Mouse (Mus musculus): ENCODE results near the gene Gm4131.
"Not testable (repeated sequence)": the region's sequence is repeated elsewhere in the genome, so short reads cannot be mapped to it uniquely, and the experiment has no call there.

Gm4131 gene

GRCm38 (mm10) chr14:62566821-62567220 lies at the start of gene Gm4131:
Gene Gm4131 (minus strand): TSS chr14:62566921.
- DNase-seq (ENCODE audit: low spot score in 2 of 2) = not testable (repeated sequence)

- no peak for DNase-seq (ENCODE audit: low spot score in 2 of 2)
Observed at GRCm38 (mm10) chr14:62609904-62610303, 43.2 kb upstream of the Gm4131 start.

- no peak for DNase-seq (ENCODE audit: low spot score in 2 of 2)
Observed at GRCm38 (mm10) chr14:62607791-62608196, 41.1 kb upstream of the Gm4131 start.

GRCm38 (mm10) chr14:62602869-62603268 lies 36.1 kb upstream of the Gm4131 start:
- DNase-seq (ENCODE audit: low spot score in 2 of 2) = no peak

- DNase-seq (ENCODE audit: low spot score in 2 of 2) = no peak
Observed at GRCm38 (mm10) chr14:62602271-62602670, 35.5 kb upstream of the Gm4131 start.

GRCm38 (mm10) chr14:62600109-62600522 lies 33.4 kb upstream of the Gm4131 start:
- DNase-seq (ENCODE audit: low spot score in 2 of 2) = no peak

GRCm38 (mm10) chr14:62585338-62585737 lies 18.6 kb upstream of the Gm4131 start:
- no peak for DNase-seq (ENCODE audit: low spot score in 2 of 2)

- DNase-seq (ENCODE audit: low spot score in 2 of 2) = no peak
Observed at GRCm38 (mm10) chr14:62584637-62585036, 17.9 kb upstream of the Gm4131 start.

GRCm38 (mm10) chr14:62581768-62582167 lies 15.0 kb upstream of the Gm4131 start:
- no peak for DNase-seq (ENCODE audit: low spot score in 2 of 2)

- no peak for DNase-seq (ENCODE audit: low spot score in 2 of 2)
Observed at GRCm38 (mm10) chr14:62580945-62581344, 14.2 kb upstream of the Gm4131 start.

- DNase-seq (ENCODE audit: low spot score in 2 of 2) = no peak
Observed at GRCm38 (mm10) chr14:62575862-62576261, 9.1 kb upstream of the Gm4131 start.

GRCm38 (mm10) chr14:62574906-62575305 lies 8.2 kb upstream of the Gm4131 start:
- DNase-seq (ENCODE audit: low spot score in 2 of 2) = no peak

- no peak for DNase-seq (ENCODE audit: low spot score in 2 of 2)
Observed at GRCm38 (mm10) chr14:62573454-62573853, 6.7 kb upstream of the Gm4131 start.

GRCm38 (mm10) chr14:62570299-62570698 lies 3.6 kb upstream of the Gm4131 start:
- no peak for DNase-seq (ENCODE audit: low spot score in 2 of 2)

- no peak for DNase-seq (ENCODE audit: low spot score in 2 of 2)
Observed at GRCm38 (mm10) chr14:62569463-62569862, 2.7 kb upstream of the Gm4131 start.

- no peak for DNase-seq (ENCODE audit: low spot score in 2 of 2)
Observed at GRCm38 (mm10) chr14:62563679-62564078, 3.0 kb downstream of the Gm4131 start.

- no peak for DNase-seq (ENCODE audit: low spot score in 2 of 2)
Observed at GRCm38 (mm10) chr14:62561875-62562748, 4.6 kb downstream of the Gm4131 start.

GRCm38 (mm10) chr14:62557111-62557510 lies 9.6 kb downstream of the Gm4131 start:
- DNase-seq (ENCODE audit: low spot score in 2 of 2) = no peak

GRCm38 (mm10) chr14:62555840-62556810 lies 10.6 kb downstream of the Gm4131 start:
- DNase-seq (ENCODE audit: low spot score in 2 of 2) = no peak

- DNase-seq (ENCODE audit: low spot score in 2 of 2) = peak in 1 of 2 experiments; percentile 21
Observed at GRCm38 (mm10) chr14:62555309-62555829, 11.4 kb downstream of the Gm4131 start, which contains the start of gene Fam124a. Gene Fam124a (plus strand): TSS chr14:62555737.

- no peak for DNase-seq (ENCODE audit: low spot score in 2 of 2)
Observed at GRCm38 (mm10) chr14:62553786-62554185, 12.9 kb downstream of the Gm4131 start.

- DNase-seq (ENCODE audit: low spot score in 2 of 2) = no peak
Observed at GRCm38 (mm10) chr14:62552771-62553170, 13.9 kb downstream of the Gm4131 start.
